Mouse (Mus musculus) embryonic fibroblast, embryonic 13.5 days (primary cell): ENCODE results near the gene Me3. TPM values are rescaled to one million over a fixed set of nuclear protein-coding genes. Genes with fewer than 3 reads are reported as not detected.

Experiments
- H3K27ac ChIP-seq: 2 replicates; pipeline ENCODE4 v1.5.1; 2012; ENCODE audit warnings: low read length, control low read depth, inconsistent platforms; ENCODE audit not compliant: insufficient read depth
- H3K4me1 ChIP-seq: 2 replicates; pipeline ENCODE4 v1.6.1; 2011; ENCODE audit warnings: low read length; ENCODE audit not compliant: control insufficient read depth, insufficient read depth
- H3K4me3 ChIP-seq: 2 replicates; pipeline ENCODE4 v1.5.1; 2011; ENCODE audit warnings: mild to moderate bottlenecking, control low read depth, low read length; ENCODE audit not compliant: insufficient read depth
- CTCF ChIP-seq: IDR thresholded peaks from 2 replicates; pipeline ENCODE4 v1.5.1; 2011; ENCODE audit warnings: mild to moderate bottlenecking, control low read depth, low read length, moderate library complexity, borderline replicate concordance; ENCODE audit not compliant: insufficient read depth
- POLR2A ChIP-seq: IDR thresholded peaks from 2 replicates; pipeline ENCODE4 v1.6.1; 2011; ENCODE audit warnings: low read depth, mild to moderate bottlenecking, control low read depth, low read length, moderate library complexity
- polyA plus RNA-seq: library from polyadenylated mRNA; stranded (reverse); fragments of >200 nt; gene quantifications from 2 replicates; pipeline ENCODE4 v1.2.4, GENCODE M21; 2011; ENCODE audit warnings: low read depth; ENCODE audit not compliant: missing spikeins, insufficient read length

The Me3 gene
- polyA plus RNA-seq, 1 experiment = 4.7 TPM

GRCm38 (mm10) chr7:89795366-89795765, 163.2 kb downstream of the Me3 start:
- no peak overlapping the region for H3K4me3 ChIP-seq
- peaks cover 10% of the 10 kb centered on the region for H3K4me1 ChIP-seq
- TF ChIP-seq CTCF (no peak), POLR2A (no peak)
- H3K27ac ChIP-seq = no peak overlapping the region

- TF ChIP-seq POLR2A (no peak), CTCF (no peak)
- Histone ChIP-seq H3K4me3 (no peak overlapping the region), H3K27ac (no peak overlapping the region), H3K4me1 (peaks cover 10% of the 10 kb centered on the region)
Observed at GRCm38 (mm10) chr7:89796351-89796801, 164.2 kb downstream of the Me3 start.

- H3K4me3 ChIP-seq = no peak overlapping the region
- peak overlapping the region; percentile 41 for H3K27ac ChIP-seq
- H3K4me1 ChIP-seq = peaks cover 10% of the 10 kb centered on the region
- no peak for TF ChIP-seq POLR2A
- no peak for TF ChIP-seq CTCF
Observed at GRCm38 (mm10) chr7:89798358-89799020, 166.3 kb downstream of the Me3 start.

GRCm38 (mm10) chr7:89802447-89802846, 170.3 kb downstream of the Me3 start:
- Histone ChIP-seq H3K4me3 (no peak overlapping the region), H3K4me1 (peaks cover 10% of the 10 kb centered on the region), H3K27ac (no peak overlapping the region)
- TF ChIP-seq POLR2A = no peak
- no peak for TF ChIP-seq CTCF

DNA sequence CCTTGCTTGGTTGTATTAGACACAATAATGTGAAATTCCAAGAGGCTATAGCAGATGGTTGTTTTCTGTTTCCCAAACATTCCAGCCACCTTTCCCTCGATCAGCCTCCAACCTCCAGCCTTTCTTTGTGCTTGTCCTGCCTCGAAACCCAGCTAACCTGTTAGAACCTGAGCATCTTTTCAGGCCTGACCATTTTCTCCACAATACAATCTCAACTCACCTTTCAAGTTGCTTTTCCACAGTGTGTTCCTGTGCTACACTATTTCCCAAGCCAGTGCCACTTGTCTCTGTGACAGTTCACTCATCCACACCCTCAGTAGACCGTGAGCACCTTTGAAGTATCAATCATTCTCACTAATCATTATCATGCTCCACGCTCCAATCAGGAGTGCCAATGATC, 171.8 kb downstream of the Me3 start:
- no peak overlapping the region for H3K4me3 ChIP-seq
- no peak for TF ChIP-seq CTCF
- TF ChIP-seq POLR2A = no peak
- peaks cover under 1% of the 10 kb centered on the region for H3K4me1 ChIP-seq
- no peak overlapping the region for H3K27ac ChIP-seq

DNA sequence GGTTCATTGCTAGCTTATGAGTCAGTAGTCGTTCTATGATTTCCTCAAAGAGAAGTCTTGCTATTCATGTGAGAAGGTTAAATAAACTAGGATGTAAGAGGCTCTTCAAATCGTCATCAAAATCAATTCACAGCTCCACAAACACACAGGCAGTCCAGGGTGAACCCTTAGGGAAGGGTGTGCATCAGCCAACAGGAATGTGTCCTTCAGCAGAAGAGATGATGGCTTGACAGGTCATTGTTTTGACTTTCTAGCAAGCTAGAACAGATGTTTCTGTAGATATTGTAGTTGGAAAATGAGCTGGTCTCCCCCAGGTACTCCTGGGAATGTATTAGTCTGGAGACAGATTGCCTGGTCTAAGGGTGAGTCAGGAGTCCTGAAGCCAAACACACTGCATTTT, 177.2 kb downstream of the Me3 start:
- Histone ChIP-seq H3K4me1 (peaks cover 10% of the 10 kb centered on the region), H3K4me3 (no peak overlapping the region), H3K27ac (peak overlapping the region; percentile 30)
- TF ChIP-seq CTCF = no peak
- no peak for TF ChIP-seq POLR2A

GRCm38 (mm10) chr7:89828436-89829065, 196.4 kb downstream of the Me3 start:
- TF ChIP-seq CTCF = no peak
- TF ChIP-seq POLR2A = no peak
- Histone ChIP-seq H3K27ac (no peak overlapping the region), H3K4me3 (no peak overlapping the region), H3K4me1 (no peaks in the 10 kb centered on the region; the same call in none of the 2 replicates)

DNA sequence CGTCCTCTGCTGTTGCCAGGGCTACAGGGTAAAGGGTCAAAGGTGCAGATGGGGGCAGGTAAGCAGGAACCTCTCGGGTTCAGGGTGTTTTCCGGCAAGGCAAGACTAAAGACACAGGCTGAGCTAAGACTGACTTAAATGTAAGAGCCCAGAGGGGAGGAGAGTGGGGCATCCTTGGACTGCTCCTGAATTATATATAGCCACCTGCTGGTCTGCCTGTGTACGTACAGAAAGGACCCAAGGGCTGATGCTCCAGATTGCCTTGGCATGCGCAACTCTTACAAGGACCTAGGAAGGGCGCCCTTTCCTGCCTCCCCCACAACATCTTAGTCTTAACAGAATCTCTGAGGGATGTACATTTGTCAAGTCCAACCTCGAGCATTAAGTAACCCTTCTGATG, 197.0 kb downstream of the Me3 start:
- Histone ChIP-seq H3K4me3 (no peak overlapping the region), H3K27ac (no peak overlapping the region), H3K4me1 (no peaks in the 10 kb centered on the region; the same call in none of the 2 replicates)
- TF ChIP-seq POLR2A (no peak), CTCF (no peak)

- H3K4me1 ChIP-seq = peaks cover 11% of the 10 kb centered on the region
Observed at GRCm38 (mm10) chr7:89833521-89833920, 201.3 kb downstream of the Me3 start.

DNA sequence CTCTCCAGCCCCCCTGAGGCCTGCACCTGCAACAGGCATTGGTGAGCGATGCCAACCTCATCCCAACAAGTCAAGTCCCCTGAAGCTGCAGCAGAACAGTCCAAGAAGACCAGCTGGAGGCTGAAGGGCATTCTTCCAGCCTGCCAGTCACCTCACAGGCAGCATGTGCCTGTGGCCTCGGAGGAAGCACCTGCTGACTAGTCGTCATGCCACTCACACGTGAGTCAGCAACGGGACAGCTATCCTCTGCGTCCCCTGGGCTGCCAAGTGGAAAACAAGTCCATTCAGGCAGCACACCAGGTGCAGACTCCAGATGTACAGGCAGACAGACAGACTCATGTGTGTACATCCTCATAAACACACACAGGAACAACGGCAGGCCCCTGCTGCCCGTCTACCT, 203.4 kb downstream of the Me3 start:
- TF ChIP-seq CTCF (no peak), POLR2A (no peak)
- Histone ChIP-seq H3K4me1 (peaks cover 16% of the 10 kb centered on the region), H3K27ac (no peak overlapping the region), H3K4me3 (no peak overlapping the region)

More at GRCm38 (mm10) chr7:89833521-89833920, 201.3 kb downstream of the Me3 start:
- Histone ChIP-seq H3K4me3 (no peak overlapping the region), H3K27ac (no peak overlapping the region)
- TF ChIP-seq POLR2A (no peak), CTCF (no peak)

- H3K4me3 ChIP-seq = no peak overlapping the region
- no peak for TF ChIP-seq CTCF
- TF ChIP-seq POLR2A = no peak
- H3K4me1 ChIP-seq = peaks cover 16% of the 10 kb centered on the region
- no peak overlapping the region for H3K27ac ChIP-seq
Observed at GRCm38 (mm10) chr7:89836676-89837075, 204.5 kb downstream of the Me3 start.
